Comparison of ENCODE assay signal across 16 mouse cellular contexts in the genomic region with DNA sequence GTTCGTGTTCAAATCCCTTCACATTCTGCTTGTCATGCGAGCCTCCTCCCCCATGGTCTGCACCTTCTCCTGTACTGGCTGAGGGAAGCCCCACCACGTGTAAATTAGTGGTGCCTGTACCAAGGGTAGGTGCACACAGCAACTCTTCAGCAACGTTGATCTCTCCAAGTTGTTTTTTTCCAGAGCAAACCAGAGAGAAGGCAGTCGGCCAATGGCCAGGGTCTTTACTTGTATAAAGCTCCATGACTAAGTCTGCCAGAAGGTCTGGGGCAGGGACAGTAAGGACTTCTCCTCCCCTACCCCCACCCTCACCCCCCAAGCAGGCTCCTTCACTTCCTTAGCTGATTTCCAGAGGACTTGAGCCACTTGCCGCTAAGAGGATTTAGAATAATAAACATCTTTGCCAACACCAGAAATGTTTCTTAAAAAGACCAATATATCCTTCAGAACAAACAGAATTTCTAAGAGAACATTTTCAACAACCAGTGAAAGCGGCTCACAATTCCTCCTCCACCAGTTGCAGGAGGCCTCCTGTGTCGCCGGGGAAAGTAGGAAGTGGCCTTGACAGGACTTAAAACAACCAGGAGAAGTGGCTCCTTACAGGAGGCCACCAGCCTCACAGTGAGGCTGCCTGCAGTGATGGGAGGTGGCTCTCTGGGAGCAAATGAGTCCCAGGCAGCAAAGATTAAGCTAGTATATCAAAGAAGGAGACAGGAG.
A peak's percentile ranks its signal among the peaks of the same experiment; 100 is the strongest.
DNase-seq lines count a peak whose midpoint lies in the region; ATAC-seq and TF ChIP-seq lines count a peak whose summit lies in the region.
"Had no signal": no experiment of that assay in that cellular context is flagged by ENCODE, and none has a peak within 500 bp of the region (broad histone marks: within the 10 kb centered on the region; RNA-seq: fewer than 3 reads in every experiment).

No protein-coding gene starts in this region.

- no peaks in the 10 kb centered on the region for H3K27me3 ChIP-seq in kidney, adult 2 months (replicated peaks; ENCODE audit: control insufficient read depth, insufficient read depth, low read length)
- no peaks in the 10 kb centered on the region for H3K27me3 ChIP-seq in testis, adult 2 months (ENCODE audit: control insufficient read depth, insufficient read depth, low read length)
- H3K27me3 ChIP-seq: liver, embryonic 12.5 days had no signal

- peaks cover 8% of the 10 kb centered on the region for H3K4me1 ChIP-seq in kidney, adult 2 months (ENCODE audit: control insufficient read depth, insufficient read depth, low read length)
- H3K4me1 ChIP-seq in testis, adult 2 months (ENCODE audit: control insufficient read depth, insufficient read depth, low read length) = no peaks in the 10 kb centered on the region; the same call in 1 of the 2 replicates

- no peak for TF ChIP-seq POLR2A in kidney, adult 2 months (IDR thresholded peaks at IDR 0.05; ENCODE audit: low read depth, low read length)
- no peak for TF ChIP-seq POLR2A in testis, adult 2 months (IDR thresholded peaks at IDR 0.05; ENCODE audit: control insufficient read depth, low read depth, low read length)

- DNase-seq in heart, adult 11 months = peak; percentile 91
- no peak for DNase-seq in heart, postnatal 10 days
- no peak for DNase-seq in kidney, adult 2 months
- no peak for DNase-seq in kidney, adult 9 months
- DNase-seq in testis, postnatal 14 days (ENCODE audit: low spot score) = no peak
- no peak for DNase-seq in cerebellum, adult 18-20 months
- DNase-seq: cerebellum, adult 11-12 months; embryo, embryonic 11 days; gastrocnemius, postnatal 10 days; spleen, adult 18-20 months; thymus, postnatal 25 days had no signal

- no peak for ATAC-seq in inflammation-experienced regulatory T-cells, adult 6 months
- ATAC-seq: forebrain, embryonic 14.5 days; liver, embryonic 12.5 days had no signal

- H3K36me3 ChIP-seq in kidney, adult 2 months (ENCODE audit: control insufficient read depth, insufficient read depth, low read length) = no peaks in the 10 kb centered on the region; the same call in 1 of the 2 replicates
- no peaks in the 10 kb centered on the region for H3K36me3 ChIP-seq in testis, adult 2 months (ENCODE audit: control insufficient read depth, insufficient read depth, low read length)
- H3K36me3 ChIP-seq: liver, embryonic 12.5 days had no signal

- WGBS in kidney, adult 2 months = 61% methylated on average over 9 of the region's 9 CpGs

- H3K27ac ChIP-seq in kidney, adult 2 months (ENCODE audit: insufficient read depth, low read depth, low read length) = peak overlapping the region; percentile 48
- H3K27ac ChIP-seq in testis, adult 2 months (ENCODE audit: control insufficient read depth, insufficient read depth, low read depth, low read length) = 0 out of 2 replicates have a peak overlapping the region, but pooled peaks have one; percentile 33
- H3K27ac ChIP-seq: left cerebral cortex, adult 2 months; liver, embryonic 12.5 days had no signal

- intact Hi-C loops in heart, postnatal 10 days (cut with DNase I) = no loop called here

- H3K4me3 ChIP-seq in kidney, adult 2 months (ENCODE audit: insufficient read depth, low read depth, low read length) = no peak overlapping the region
- H3K4me3 ChIP-seq in testis, adult 2 months (ENCODE audit: control insufficient read depth, low read depth, low read length) = no peak overlapping the region
- H3K4me3 ChIP-seq: left cerebral cortex, adult 2 months; liver, embryonic 12.5 days had no signal

- no peak for TF ChIP-seq CTCF in kidney, adult 2 months (conservative IDR thresholded peaks at IDR 0.05; ENCODE audit: insufficient read depth, insufficient read length, low read depth, low read length)
- no peak for TF ChIP-seq CTCF in testis, adult 2 months (IDR thresholded peaks at IDR 0.05; ENCODE audit: control insufficient read depth, insufficient read depth, insufficient replicate concordance, low read depth, low read length)
